Mouse (Mus musculus) forebrain, embryonic 15.5 days (tissue): Measurements from ENCODE around the gene Acer2. TPM values are rescaled to one million over a fixed set of nuclear protein-coding genes. Genes with fewer than 3 reads are reported as not detected.
A peak's percentile ranks its signal among the peaks of the same experiment; 100 is the strongest.

Source experiments
- ATAC-seq: fragments of 200-750 bp; cut with Nextera tagmentation; replicated peaks from 2 replicates; pipeline ENCODE4 v1.8.0; 2017; ENCODE audit warnings: mild to moderate bottlenecking, moderate TSS enrichment, moderate library complexity
- H3K27ac ChIP-seq: fragments of 300-500 bp; sonication (generic); replicated peaks from 2 replicates; pipeline ENCODE4 v1.5.1; 2015; ENCODE audit warnings: mild to moderate bottlenecking, inconsistent platforms
- H3K27me3 ChIP-seq: fragments of 300-500 bp; sonication (generic); 2 replicates; pipeline ENCODE4 v1.6.1; 2015; ENCODE audit warnings: inconsistent platforms
- H3K36me3 ChIP-seq: fragments of 300-500 bp; sonication (generic); 2 replicates; pipeline ENCODE4 v1.6.1; 2015; ENCODE audit warnings: mild to moderate bottlenecking, inconsistent platforms
- H3K4me1 ChIP-seq: fragments of 300-500 bp; sonication (generic); 2 replicates; pipeline ENCODE4 v1.6.1; 2015; ENCODE audit warnings: inconsistent platforms
- H3K4me2 ChIP-seq: fragments of 300-500 bp; sonication (generic); replicated peaks from 2 replicates; pipeline ENCODE4 v1.6.1; 2015; ENCODE audit warnings: mild to moderate bottlenecking, inconsistent platforms
- H3K4me3 ChIP-seq: fragments of 300-500 bp; sonication (generic); 2 replicates; pipeline ENCODE4 v1.5.1; 2015; ENCODE audit warnings: mild to moderate bottlenecking, inconsistent platforms
- H3K9ac ChIP-seq: fragments of 300-500 bp; sonication (generic); replicated peaks from 2 replicates; pipeline ENCODE4 v1.6.1; 2015; ENCODE audit warnings: mild to moderate bottlenecking, inconsistent platforms
- H3K9me3 ChIP-seq: fragments of 300-500 bp; sonication (generic); 2 replicates; pipeline ENCODE4 v1.6.1; 2016; ENCODE audit warnings: inconsistent platforms
- WGBS: fragments of 180-500 bp; shearing (Covaris S2); methylation state at CpG from one replicate; pipeline ENCODE4 v1.1.7; 2015; ENCODE audit warnings: mixed read lengths; 5-methylcytosine and 5-hydroxymethylcytosine counted together
- polyA plus RNA-seq: library from polyadenylated mRNA; unstranded; fragments of >200 nt; fragmentation: Nextera tagmentation; extraction: Ambion mirVana; gene quantifications from 2 replicates; pipeline ENCODE4 v1.2.1, GENCODE M21; 2015

The Acer2 gene
- polyA plus RNA-seq, 1 experiment from 2014 or later: 10.8 TPM

GRCm38 (mm10) chr4:86898791-86899474, 24.7 kb downstream of the Acer2 start:
- WGBS: 78% methylated on average over 14 of the region's 14 CpGs
- H3K4me2 ChIP-seq: no peak overlapping the region
- H3K4me1 ChIP-seq: no peaks in the 10 kb centered on the region
- no peaks in the 10 kb centered on the region for H3K27me3 ChIP-seq
- H3K9me3 ChIP-seq: no peaks in the 10 kb centered on the region
- H3K27ac ChIP-seq: no peak overlapping the region
- no peaks in the 10 kb centered on the region for H3K36me3 ChIP-seq
- H3K4me3 ChIP-seq: no peak overlapping the region
- ATAC-seq: no peak
- H3K9ac ChIP-seq: no peak overlapping the region

DNA sequence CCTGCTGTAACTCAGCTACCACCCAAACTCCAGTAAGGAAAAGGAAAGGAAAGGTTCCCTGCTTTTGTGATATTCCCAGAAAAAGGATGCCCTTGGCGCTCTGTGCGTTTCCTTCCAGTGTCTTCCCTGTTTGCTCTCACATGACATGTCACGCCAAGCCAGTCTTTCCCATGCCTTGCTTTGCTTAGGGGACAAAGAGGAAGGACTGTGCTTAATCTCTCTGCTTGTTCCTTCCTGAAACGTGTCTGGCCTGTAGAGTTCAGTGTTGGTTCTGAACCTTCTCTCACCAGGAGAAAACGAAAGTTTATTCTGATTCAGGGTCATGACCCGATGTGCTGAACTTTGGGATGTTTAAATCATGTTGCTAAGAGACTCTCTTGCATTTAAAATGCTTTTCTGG, 28.2 kb downstream of the Acer2 start:
- H3K9ac ChIP-seq: no peak overlapping the region
- H3K4me1 ChIP-seq: no peaks in the 10 kb centered on the region
- no peak for ATAC-seq
- no peak overlapping the region for H3K4me3 ChIP-seq
- no peaks in the 10 kb centered on the region for H3K27me3 ChIP-seq
- 72% methylated on average over 6 of the region's 6 CpGs for WGBS
- H3K36me3 ChIP-seq: no peaks in the 10 kb centered on the region
- no peak overlapping the region for H3K4me2 ChIP-seq
- no peak overlapping the region for H3K27ac ChIP-seq
- H3K9me3 ChIP-seq: no peaks in the 10 kb centered on the region

DNA sequence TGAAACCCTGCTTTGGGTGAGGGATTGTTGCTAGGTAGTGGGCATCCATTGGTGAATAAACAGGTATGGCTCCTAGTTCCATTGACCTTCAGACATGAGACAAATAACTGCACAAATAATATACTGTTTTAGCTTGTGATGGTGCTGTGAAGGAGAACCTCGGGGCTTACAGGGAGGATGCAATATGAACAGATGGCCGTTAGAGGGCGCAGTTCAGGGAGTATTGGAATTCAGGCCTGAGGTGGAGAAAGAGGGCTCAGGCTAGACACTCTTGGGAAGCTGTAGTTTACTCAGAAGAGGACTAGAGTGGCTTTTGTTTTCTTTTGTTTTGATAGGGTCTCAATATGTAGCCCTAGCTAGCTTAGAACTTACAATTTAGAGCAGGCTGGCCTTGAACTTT, 30.8 kb downstream of the Acer2 start:
- no peaks in the 10 kb centered on the region for H3K9me3 ChIP-seq
- no peak overlapping the region for H3K9ac ChIP-seq
- no peaks in the 10 kb centered on the region for H3K36me3 ChIP-seq
- H3K27ac ChIP-seq: no peak overlapping the region
- H3K27me3 ChIP-seq: no peaks in the 10 kb centered on the region
- H3K4me1 ChIP-seq: no peaks in the 10 kb centered on the region
- ATAC-seq: no peak
- H3K4me3 ChIP-seq: no peak overlapping the region
- 30% methylated on average over 3 of the region's 3 CpGs for WGBS
- H3K4me2 ChIP-seq: no peak overlapping the region

- no peak overlapping the region for H3K4me2 ChIP-seq
- H3K4me1 ChIP-seq: no peaks in the 10 kb centered on the region
- H3K27me3 ChIP-seq: no peaks in the 10 kb centered on the region
- H3K4me3 ChIP-seq: no peak overlapping the region
- H3K9ac ChIP-seq: no peak overlapping the region
- H3K27ac ChIP-seq: no peak overlapping the region
- no peak for ATAC-seq
- H3K36me3 ChIP-seq: no peaks in the 10 kb centered on the region
- H3K9me3 ChIP-seq: no peaks in the 10 kb centered on the region
- 79% methylated on average over 1 of the region's 1 CpGs for WGBS
These were observed 31.7 kb downstream of the Acer2 start for GRCm38 (mm10) chr4:86905869-86906268.

- Histone ChIP-seq H3K36me3 (no peaks in the 10 kb centered on the region), H3K4me3 (no peak overlapping the region), H3K9me3 (no peaks in the 10 kb centered on the region), H3K27me3 (no peaks in the 10 kb centered on the region), H3K27ac (no peak overlapping the region), H3K4me1 (no peaks in the 10 kb centered on the region), H3K4me2 (no peak overlapping the region), H3K9ac (no peak overlapping the region)
- 16% methylated on average over 18 of the region's 18 CpGs for WGBS
- ATAC-seq: no peak
These were observed 37.6 kb downstream of the Acer2 start for GRCm38 (mm10) chr4:86911576-86912341.

GRCm38 (mm10) chr4:86912757-86913156, 38.6 kb downstream of the Acer2 start:
- WGBS: 76% methylated on average over 7 of the region's 7 CpGs

GRCm38 (mm10) chr4:86916062-86916461, 41.9 kb downstream of the Acer2 start:
- Histone ChIP-seq H3K36me3 (no peaks in the 10 kb centered on the region), H3K27ac (no peak overlapping the region), H3K4me1 (no peaks in the 10 kb centered on the region), H3K4me2 (no peak overlapping the region), H3K27me3 (no peaks in the 10 kb centered on the region), H3K4me3 (no peak overlapping the region), H3K9me3 (no peaks in the 10 kb centered on the region), H3K9ac (no peak overlapping the region)
- no peak for ATAC-seq
- 65% methylated on average over 1 of the region's 1 CpGs for WGBS

More at GRCm38 (mm10) chr4:86912757-86913156, 38.6 kb downstream of the Acer2 start:
- Histone ChIP-seq H3K36me3 (no peaks in the 10 kb centered on the region), H3K9ac (no peak overlapping the region), H3K4me1 (no peaks in the 10 kb centered on the region), H3K4me2 (no peak overlapping the region), H3K4me3 (no peak overlapping the region), H3K27me3 (no peaks in the 10 kb centered on the region), H3K27ac (no peak overlapping the region), H3K9me3 (no peaks in the 10 kb centered on the region)
- ATAC-seq: no peak

- H3K4me3 ChIP-seq: no peak overlapping the region
- 57% methylated on average over 3 of the region's 3 CpGs for WGBS
- no peak overlapping the region for H3K9ac ChIP-seq
- H3K27ac ChIP-seq: no peak overlapping the region
- H3K4me2 ChIP-seq: no peak overlapping the region
- H3K36me3 ChIP-seq: no peaks in the 10 kb centered on the region
- H3K4me1 ChIP-seq: 0 out of 2 replicates have a peak, but pooled peaks cover 3% of the 10 kb centered on the region
- no peaks in the 10 kb centered on the region for H3K27me3 ChIP-seq
- ATAC-seq: no peak
- no peaks in the 10 kb centered on the region for H3K9me3 ChIP-seq
These were observed 49.4 kb downstream of the Acer2 start for GRCm38 (mm10) chr4:86923476-86924055.

DNA sequence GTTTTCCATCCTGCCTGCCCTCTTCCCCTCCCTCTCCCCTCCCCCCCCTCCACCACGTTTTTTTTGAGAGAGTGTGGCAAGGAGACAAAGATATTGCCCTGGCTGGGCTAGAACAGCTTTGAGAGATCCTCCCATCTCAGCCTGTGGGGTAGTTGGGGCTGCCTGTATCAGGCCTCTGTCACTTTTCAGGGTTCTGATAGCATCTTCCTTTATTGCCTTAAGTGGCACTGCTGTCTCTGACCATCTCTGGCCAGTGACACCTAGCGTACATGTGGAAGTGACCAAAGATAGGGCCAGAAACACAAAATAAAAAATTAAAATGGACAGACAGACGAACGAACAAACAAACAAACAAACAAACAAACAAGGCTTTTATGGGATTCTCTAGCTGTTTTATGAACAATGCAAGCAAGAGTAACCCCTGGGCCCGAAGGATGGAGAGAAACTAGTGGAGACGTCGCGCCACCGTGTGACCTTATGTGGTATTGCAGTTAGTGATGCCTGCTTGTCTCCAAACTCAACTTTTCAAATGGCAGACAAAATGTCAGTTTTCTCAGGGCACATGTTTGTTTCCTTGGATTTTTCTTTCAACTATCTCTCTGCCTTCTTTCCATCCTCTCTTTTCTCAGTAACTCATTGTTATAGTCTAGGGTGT, 50.7 kb downstream of the Acer2 start:
- H3K4me2 ChIP-seq: no peak overlapping the region
- H3K27ac ChIP-seq: 0 out of 2 replicates have a peak overlapping the region, but pooled peaks have one; percentile 8
- peak; percentile 55; the same call in 1 of the 2 replicates for ATAC-seq
- no peak overlapping the region for H3K4me3 ChIP-seq
- no peaks in the 10 kb centered on the region for H3K36me3 ChIP-seq
- 13% methylated on average over 9 of the region's 9 CpGs for WGBS
- H3K4me1 ChIP-seq: 0 out of 2 replicates have a peak, but pooled peaks cover 3% of the 10 kb centered on the region
- H3K9me3 ChIP-seq: no peaks in the 10 kb centered on the region
- no peaks in the 10 kb centered on the region for H3K27me3 ChIP-seq
- no peak overlapping the region for H3K9ac ChIP-seq

- ATAC-seq: no peak
- Histone ChIP-seq H3K4me1 (0 out of 2 replicates have a peak, but pooled peaks cover 6% of the 10 kb centered on the region), H3K4me2 (no peak overlapping the region), H3K27ac (no peak overlapping the region), H3K27me3 (no peaks in the 10 kb centered on the region), H3K36me3 (no peaks in the 10 kb centered on the region), H3K4me3 (no peak overlapping the region), H3K9ac (no peak overlapping the region), H3K9me3 (no peaks in the 10 kb centered on the region)
- 89% methylated on average over 3 of the region's 3 CpGs for WGBS
These were observed 52.8 kb downstream of the Acer2 start for GRCm38 (mm10) chr4:86926997-86927396.

- 0 out of 2 replicates have a peak, but pooled peaks cover 3% of the 10 kb centered on the region for H3K4me1 ChIP-seq
- peak overlapping the region; percentile 50 for H3K4me3 ChIP-seq
- H3K27ac ChIP-seq: no peak overlapping the region
- H3K36me3 ChIP-seq: no peaks in the 10 kb centered on the region
- no peaks in the 10 kb centered on the region for H3K27me3 ChIP-seq
- WGBS: 86% methylated on average over 7 of the region's 7 CpGs
- no peak overlapping the region for H3K9ac ChIP-seq
- no peaks in the 10 kb centered on the region for H3K9me3 ChIP-seq
- peak overlapping the region; percentile 71 for H3K4me2 ChIP-seq
- peak; percentile 57 for ATAC-seq
These were observed 56.0 kb downstream of the Acer2 start for GRCm38 (mm10) chr4:86930101-86930635.
